Mouse (Mus musculus) hindbrain, embryonic 15.5 days (tissue): Measurements from ENCODE around the gene Lrriq4. TPM values are rescaled to one million over a fixed set of nuclear protein-coding genes. Genes with fewer than 3 reads are reported as not detected.

Experiments used
- polyA plus RNA-seq: library from polyadenylated mRNA; unstranded; fragments of >200 nt; fragmentation: Nextera tagmentation; extraction: Ambion mirVana; gene quantifications from 2 replicates; pipeline ENCODE4 v1.2.1, GENCODE M21; 2015

The Lrriq4 gene
- polyA plus RNA-seq, 1 experiment from 2014 or later, result not detected

Other genes with a start within 250 kb of the Lrriq4 start
- 6.9 and 9.5 TPM in 2 replicates for gene Mecom, start 96.5 kb upstream of the Lrriq4 start, polyA plus RNA-seq
- gene Actrt3, start 44.6 kb upstream of the Lrriq4 start, polyA plus RNA-seq, result 0.56 and 0.75 TPM in 2 replicates
- gene Mynn, start 42.4 kb upstream of the Lrriq4 start, polyA plus RNA-seq, result 27.3 TPM in 2 replicates
- 1.3 and 1.4 TPM in 2 replicates for gene Lrrc34, start 3.4 kb downstream of the Lrriq4 start, polyA plus RNA-seq
- gene Lrrc31, start 55.3 kb downstream of the Lrriq4 start, polyA plus RNA-seq, result 0.29 TPM in 1 of 2 replicates, not detected in the other
- 0.06 TPM in 1 of 2 replicates, not detected in the other for gene Samd7, start 101.8 kb downstream of the Lrriq4 start, polyA plus RNA-seq
- gene Sec62, start 148.4 kb downstream of the Lrriq4 start, polyA plus RNA-seq, result 85.8 and 91.9 TPM in 2 replicates
- 1.4 and 1.6 TPM in 2 replicates for gene Gpr160, start 211.4 kb downstream of the Lrriq4 start, polyA plus RNA-seq